Comparison of ENCODE assay signal across 23 mouse cellular contexts in genomic region chr4:108796701-108797100, GRCm38 (mm10). TPM values are rescaled to one million over a fixed set of nuclear protein-coding genes. Genes with fewer than 3 reads are reported as not detected.
DNase-seq lines count a peak whose midpoint lies in the region; ATAC-seq and TF ChIP-seq lines count a peak whose summit lies in the region.
"Had no signal": no experiment of that assay in that cellular context is flagged by ENCODE, and none has a peak within 500 bp of the region (broad histone marks: within the 10 kb centered on the region; RNA-seq: fewer than 3 reads in every experiment).

No protein-coding gene starts in this region.

- H3K9me3 ChIP-seq in kidney, embryonic 16.5 days (ENCODE audit: low read length): no peaks in the 10 kb centered on the region
- H3K9me3 ChIP-seq: embryonic facial prominence, embryonic 10.5 days; hindbrain, embryonic 10.5 days; limb, embryonic 10.5 days; neural tube, embryonic 15.5 days had no signal

- no peak for TF ChIP-seq POLR2A in kidney, adult 2 months (IDR thresholded peaks at IDR 0.05; ENCODE audit: low read depth, low read length)

- WGBS in kidney, adult 2 months: 39% methylated on average over 4 of the region's 4 CpGs
- WGBS in kidney, embryonic 16.5 days: 16% methylated on average over 4 of the region's 4 CpGs

- H3K36me3 ChIP-seq in kidney, adult 2 months (ENCODE audit: control insufficient read depth, insufficient read depth, low read length): no peaks in the 10 kb centered on the region
- H3K36me3 ChIP-seq in kidney, embryonic 16.5 days (ENCODE audit: insufficient read depth, low read length): no peaks in the 10 kb centered on the region
- H3K36me3 ChIP-seq: embryonic facial prominence, embryonic 10.5 days; hindbrain, embryonic 10.5 days; limb, embryonic 10.5 days; neural tube, embryonic 15.5 days had no signal

- no peak overlapping the region for H3K4me3 ChIP-seq in kidney, adult 2 months (ENCODE audit: insufficient read depth, low read depth, low read length)
- no peak overlapping the region for H3K4me3 ChIP-seq in kidney, embryonic 16.5 days (ENCODE audit: low read length)
- H3K4me3 ChIP-seq: embryonic facial prominence, embryonic 10.5 days; hindbrain, embryonic 10.5 days; limb, embryonic 10.5 days; neural tube, embryonic 15.5 days had no signal

- ATAC-seq in kidney, embryonic 16.5 days (ENCODE audit: low FRiP score, low TSS enrichment): no peak
- ATAC-seq: hindbrain, postnatal 0 days; intestine, postnatal 0 days; liver, postnatal 0 days; midbrain, embryonic 16.5 days; Patski had no signal

- no peaks in the 10 kb centered on the region for H3K27me3 ChIP-seq in kidney, adult 2 months (replicated peaks; ENCODE audit: control insufficient read depth, insufficient read depth, low read length)
- H3K27me3 ChIP-seq in kidney, embryonic 16.5 days (ENCODE audit: insufficient read depth, low read length): no peaks in the 10 kb centered on the region
- H3K27me3 ChIP-seq: neural tube, embryonic 15.5 days; Patski had no signal

- H3K4me2 ChIP-seq in kidney, embryonic 16.5 days (replicated peaks; ENCODE audit: low read depth, low read length): no peak overlapping the region
- H3K4me2 ChIP-seq: neural tube, embryonic 15.5 days had no signal

- no peak overlapping the region for H3K9ac ChIP-seq in kidney, embryonic 16.5 days (replicated peaks; ENCODE audit: low read length)
- H3K9ac ChIP-seq: liver, postnatal 0 days; neural tube, embryonic 15.5 days had no signal

- DNase-seq in kidney, adult 2 months: peak; percentile 58
- DNase-seq in ES-CJ7 (ENCODE audit: low read depth, low spot score): peak; percentile 56
- DNase-seq in R1 (ENCODE audit: low read depth, low spot score): peak; percentile 39
- DNase-seq in kidney, postnatal 10 days: peak; percentile 29
- no peak for DNase-seq in embryo, embryonic 11 days
- no peak for DNase-seq in B cell, adult 2 months
- DNase-seq: cerebellum, adult 2 months; cerebellum, postnatal 36 days; gastrocnemius, postnatal 10 days; layer of hippocampus, adult 9-11 months; liver, postnatal 0 days; right cerebral cortex, postnatal 4 days had no signal

- no peak for TF ChIP-seq CTCF in kidney, adult 2 months (conservative IDR thresholded peaks at IDR 0.05; ENCODE audit: insufficient read depth, insufficient read length, low read depth, low read length)

- H3K27ac ChIP-seq in kidney, adult 2 months (ENCODE audit: insufficient read depth, low read depth, low read length): peak overlapping the region; percentile 59; the same call in 1 of the 2 replicates
- no peak overlapping the region for H3K27ac ChIP-seq in kidney, embryonic 16.5 days (ENCODE audit: low read length)
- H3K27ac ChIP-seq: embryonic facial prominence, embryonic 10.5 days; hindbrain, embryonic 10.5 days; hindbrain, postnatal 0 days; limb, embryonic 10.5 days; neural tube, embryonic 15.5 days; stomach, postnatal 0 days had no signal

- H3K4me1 ChIP-seq in kidney, adult 2 months (ENCODE audit: control insufficient read depth, insufficient read depth, low read length): no peaks in the 10 kb centered on the region
- H3K4me1 ChIP-seq in kidney, embryonic 16.5 days (ENCODE audit: insufficient read depth, low read length): no peaks in the 10 kb centered on the region; the same call in 1 of the 2 replicates
- H3K4me1 ChIP-seq: limb, embryonic 10.5 days had no signal

RNA-seq across cellular contexts. Expression of gene Zfyve9, which starts 16.1 kb away (rescaled TPM):
- polyA plus RNA-seq in kidney, adult 2 months (2012; rRNA removed): 5.2 and 6.5 TPM in 2 replicates
- 2.8 and 3.4 TPM in 2 replicates for polyA plus RNA-seq in kidney, embryonic 16.5 days (2015; fragmentation: Nextera tagmentation; extraction: Ambion mirVana)

RNA-seq across cellular contexts. Expression of gene Btf3l4, which starts 36.7 kb away (rescaled TPM):
- polyA plus RNA-seq in kidney, adult 2 months (2012; rRNA removed): 12.7 and 16.7 TPM in 2 replicates
- 139 and 146 TPM in 2 replicates for polyA plus RNA-seq in kidney, embryonic 16.5 days (2015; fragmentation: Nextera tagmentation; extraction: Ambion mirVana)

RNA-seq across cellular contexts. Expression of gene Txndc12, which starts 37.7 kb away (rescaled TPM):
- polyA plus RNA-seq in kidney, adult 2 months (2012; rRNA removed): 22.5 and 25.3 TPM in 2 replicates
- polyA plus RNA-seq in kidney, embryonic 16.5 days (2015; fragmentation: Nextera tagmentation; extraction: Ambion mirVana): 104 and 108 TPM in 2 replicates

RNA-seq across cellular contexts. Expression of gene Kti12, which starts 50.9 kb away (rescaled TPM):
- polyA plus RNA-seq in kidney, adult 2 months (2012; rRNA removed): 27.3 and 28.6 TPM in 2 replicates
- polyA plus RNA-seq in kidney, embryonic 16.5 days (2015; fragmentation: Nextera tagmentation; extraction: Ambion mirVana): 65.4 and 67.5 TPM in 2 replicates

RNA-seq across cellular contexts. Expression of gene A730015C16Rik, which starts 51.7 kb away (rescaled TPM):
- 0.15 TPM in 1 of 2 replicates, not detected in the other for polyA plus RNA-seq in kidney, adult 2 months (2012; rRNA removed)
- 1.1 and 1.4 TPM in 2 replicates for polyA plus RNA-seq in kidney, embryonic 16.5 days (2015; fragmentation: Nextera tagmentation; extraction: Ambion mirVana)
- polyA plus RNA-seq: cerebellum, adult 2 months; urinary bladder, adult 2 months had no signal

Comparison
In these comparisons a context has a peak if more than half of its experiments do, and no peak if none do; other contexts are left out.
1. DNase-seq: peak in kidney, adult 2 months (single experiment), ES-CJ7 (single experiment), R1 (single experiment) and kidney, postnatal 10 days (single experiment); none in embryo, embryonic 11 days (single experiment) and B cell, adult 2 months (0 of 2).